Mouse (Mus musculus) stomach, postnatal 0 days (tissue): ENCODE results near the gene Aig1. TPM values are rescaled to one million over a fixed set of nuclear protein-coding genes. Genes with fewer than 3 reads are reported as not detected.

Experiments
- ATAC-seq: fragments of 200-750 bp; cut with Nextera tagmentation; 2 replicates; pipeline ENCODE4 v1.8.0; 2017; ENCODE audit not compliant: low FRiP score, low TSS enrichment
- DNase-seq: peaks from one replicate; pipeline ENCODE4 v3.0.0-alpha.2; 2016; ENCODE audit warnings: low spot score
- H3K27ac ChIP-seq: fragments of 300-500 bp; sonication (generic); replicated peaks from 2 replicates; pipeline ENCODE4 v1.5.1; 2014; ENCODE audit warnings: mild to moderate bottlenecking, control low read depth
- H3K27me3 ChIP-seq: fragments of 300-500 bp; sonication (generic); 2 replicates; pipeline ENCODE4 v1.6.1; 2014; ENCODE audit warnings: low read length; ENCODE audit not compliant: control insufficient read depth, insufficient read depth
- H3K36me3 ChIP-seq: fragments of 300-500 bp; sonication (generic); 2 replicates; pipeline ENCODE4 v1.6.1; 2014; ENCODE audit warnings: low read length, mixed read lengths; ENCODE audit not compliant: control insufficient read depth, insufficient read depth
- H3K4me1 ChIP-seq: fragments of 300-500 bp; sonication (generic); replicated peaks from 2 replicates; pipeline ENCODE4 v1.6.1; 2014; ENCODE audit warnings: antibody characterized with exemption; ENCODE audit not compliant: control insufficient read depth, insufficient read depth
- H3K4me2 ChIP-seq: fragments of 300-500 bp; sonication (generic); replicated peaks from 2 replicates; pipeline ENCODE4 v1.6.1; 2014; ENCODE audit warnings: low read depth, mild to moderate bottlenecking, control low read depth, moderate library complexity
- H3K4me3 ChIP-seq: fragments of 300-500 bp; sonication (generic); 2 replicates; pipeline ENCODE4 v1.5.1; 2014; ENCODE audit warnings: low read depth, low read length, control low read depth
- H3K9ac ChIP-seq: fragments of 300-500 bp; sonication (generic); 2 replicates; pipeline ENCODE4 v1.6.1; 2014; ENCODE audit warnings: mild to moderate bottlenecking, low read length, control low read depth, mixed read lengths
- H3K9me3 ChIP-seq: fragments of 300-500 bp; sonication (generic); 2 replicates; pipeline ENCODE4 v1.6.1; 2016; ENCODE audit warnings: low read length; ENCODE audit not compliant: control insufficient read depth
- CTCF ChIP-seq: IDR thresholded peaks from 2 replicates; pipeline ENCODE4 v1.5.1; 2016; ENCODE audit warnings: antibody characterized with exemption, low read depth, mild to moderate bottlenecking, moderate library complexity
- EP300 ChIP-seq: optimal IDR thresholded peaks from 2 replicates; pipeline ENCODE3; 2016; ENCODE audit warnings: antibody characterized with exemption
- WGBS: fragments of 180-500 bp; shearing (Covaris S2); extraction: QIAGEN DNeasy Blood & Tissue Kit; methylation state at CpG from one replicate; pipeline ENCODE4 v1.1.7; 2014; 5-methylcytosine and 5-hydroxymethylcytosine counted together
- polyA plus RNA-seq: library from polyadenylated mRNA; unstranded; fragments of >200 nt; fragmentation: Nextera tagmentation; extraction: Ambion mirVana; gene quantifications from 2 replicates; pipeline ENCODE4 v1.2.1, GENCODE M21; 2015

Gene Aig1
- polyA plus RNA-seq, 1 experiment from 2014 or later = 33.3 TPM

- no peak for ATAC-seq
- no peak overlapping the region for H3K27ac ChIP-seq
- H3K9me3 ChIP-seq = no peaks in the 10 kb centered on the region
- WGBS = 44% methylated on average over 7 of the region's 7 CpGs
- H3K4me2 ChIP-seq = no peak overlapping the region
- no peak overlapping the region for H3K9ac ChIP-seq
- no peaks in the 10 kb centered on the region for H3K4me1 ChIP-seq
- H3K4me3 ChIP-seq = no peak overlapping the region
- no peaks in the 10 kb centered on the region for H3K36me3 ChIP-seq
- TF ChIP-seq EP300 = no peak
- TF ChIP-seq CTCF = no peak
- DNase-seq = no peak
- no peaks in the 10 kb centered on the region for H3K27me3 ChIP-seq
Observed at GRCm38 (mm10) chr10:13856438-13856837, 12.3 kb downstream of the Aig1 start.

DNA sequence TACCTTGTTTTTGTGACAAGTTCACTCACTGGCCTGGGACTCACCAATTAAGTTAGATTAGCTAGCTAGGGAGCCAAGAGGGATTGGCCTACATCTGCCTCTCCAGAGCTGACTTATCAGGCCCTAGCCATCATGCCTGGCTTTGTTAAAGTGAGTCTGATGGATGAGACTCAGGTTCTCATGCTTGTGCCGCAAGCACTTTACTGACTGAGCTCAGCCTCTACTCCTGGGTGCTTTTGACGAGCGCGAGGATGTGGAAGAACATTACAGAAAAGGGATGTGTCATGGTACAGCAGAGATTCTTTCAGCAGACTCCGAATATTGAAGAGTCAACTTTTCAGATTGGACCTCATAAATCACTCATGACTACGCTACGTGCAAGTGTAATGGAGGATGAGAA lies 12.8 kb downstream of the Aig1 start:
- DNase-seq (no peak), ATAC-seq (no peak)
- Histone ChIP-seq H3K4me1 (no peaks in the 10 kb centered on the region), H3K9me3 (no peaks in the 10 kb centered on the region), H3K4me2 (no peak overlapping the region), H3K4me3 (no peak overlapping the region), H3K36me3 (no peaks in the 10 kb centered on the region), H3K9ac (no peak overlapping the region), H3K27me3 (no peaks in the 10 kb centered on the region), H3K27ac (no peak overlapping the region)
- no peak for TF ChIP-seq CTCF
- WGBS = 71% methylated on average over 7 of the region's 7 CpGs

DNA sequence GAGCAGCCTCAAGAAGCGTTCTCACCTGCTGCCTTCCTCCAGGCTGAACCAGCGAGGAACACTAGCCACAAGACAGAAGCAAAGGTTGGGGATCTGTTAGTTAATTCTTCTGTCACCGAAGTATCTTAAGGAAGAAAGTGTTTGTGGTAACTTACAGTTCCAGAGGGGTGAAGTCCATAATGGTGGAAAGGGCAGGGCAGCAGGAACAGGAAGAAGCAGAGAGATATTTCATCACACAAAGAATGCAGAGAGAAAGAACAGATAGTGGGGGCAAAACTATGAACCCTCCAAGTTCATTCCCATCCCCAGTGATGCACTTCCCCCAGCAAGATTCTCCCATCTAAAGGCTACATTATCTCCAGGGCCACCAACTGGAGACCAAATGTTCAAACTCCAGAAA lies 13.7 kb downstream of the Aig1 start:
- Histone ChIP-seq H3K4me3 (no peak overlapping the region), H3K4me2 (no peak overlapping the region), H3K27me3 (no peaks in the 10 kb centered on the region), H3K4me1 (no peaks in the 10 kb centered on the region), H3K27ac (no peak overlapping the region), H3K36me3 (no peaks in the 10 kb centered on the region), H3K9me3 (no peaks in the 10 kb centered on the region), H3K9ac (no peak overlapping the region)
- DNase-seq (no peak), ATAC-seq (no peak)
- TF ChIP-seq EP300 = no peak
- no peak for TF ChIP-seq CTCF
- 81% methylated on average over 3 of the region's 3 CpGs for WGBS

- Histone ChIP-seq H3K4me3 (no peak overlapping the region), H3K4me2 (no peak overlapping the region), H3K9me3 (no peaks in the 10 kb centered on the region), H3K36me3 (no peaks in the 10 kb centered on the region), H3K4me1 (no peaks in the 10 kb centered on the region), H3K9ac (no peak overlapping the region), H3K27ac (no peak overlapping the region), H3K27me3 (no peaks in the 10 kb centered on the region)
- DNase-seq (no peak), ATAC-seq (no peak)
- no peak for TF ChIP-seq EP300
- no peak for TF ChIP-seq CTCF
- WGBS = 43% methylated on average over 3 of the region's 3 CpGs
Observed at GRCm38 (mm10) chr10:13850071-13850470, 18.7 kb downstream of the Aig1 start.

- no peak for ATAC-seq
- H3K9ac ChIP-seq = no peak overlapping the region
- no peak for DNase-seq
- no peaks in the 10 kb centered on the region for H3K27me3 ChIP-seq
- no peaks in the 10 kb centered on the region for H3K4me1 ChIP-seq
- H3K9me3 ChIP-seq = no peaks in the 10 kb centered on the region
- WGBS = 77% methylated on average over 2 of the region's 2 CpGs
- no peak overlapping the region for H3K4me2 ChIP-seq
- H3K36me3 ChIP-seq = no peaks in the 10 kb centered on the region
- H3K27ac ChIP-seq = no peak overlapping the region
- no peak overlapping the region for H3K4me3 ChIP-seq
- TF ChIP-seq CTCF (no peak), EP300 (no peak)
Observed at GRCm38 (mm10) chr10:13849205-13849604, 19.6 kb downstream of the Aig1 start.

GRCm38 (mm10) chr10:13844864-13845263 lies 23.9 kb downstream of the Aig1 start:
- Histone ChIP-seq H3K4me2 (no peak overlapping the region), H3K27me3 (no peaks in the 10 kb centered on the region), H3K4me3 (no peak overlapping the region), H3K9ac (no peak overlapping the region), H3K27ac (no peak overlapping the region), H3K4me1 (no peaks in the 10 kb centered on the region), H3K9me3 (no peaks in the 10 kb centered on the region), H3K36me3 (no peaks in the 10 kb centered on the region)
- WGBS = 74% methylated on average over 4 of the region's 4 CpGs
- TF ChIP-seq CTCF (no peak), EP300 (no peak)
- no peak for ATAC-seq
- no peak for DNase-seq

DNA sequence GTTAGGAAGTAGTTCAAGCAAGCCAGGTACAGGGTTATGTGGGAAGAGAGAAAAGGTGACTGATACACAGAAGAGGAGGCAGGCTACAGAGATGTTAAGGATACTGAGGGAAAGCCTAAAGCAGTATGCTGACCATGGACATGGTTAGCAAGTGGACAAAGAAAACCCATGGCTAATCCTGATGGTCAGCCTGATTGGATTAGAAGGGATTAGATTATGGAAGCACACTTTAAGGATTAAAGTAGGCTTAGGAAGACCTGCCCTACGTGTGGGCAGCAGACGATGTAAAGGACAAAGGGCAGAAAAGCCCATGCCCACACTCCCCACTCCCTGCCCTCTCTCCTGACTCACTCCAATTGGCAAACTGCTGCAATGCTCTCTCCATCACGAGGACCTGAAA lies 25.0 kb downstream of the Aig1 start:
- TF ChIP-seq CTCF = no peak
- no peak for TF ChIP-seq EP300
- WGBS = 64% methylated on average over 3 of the region's 3 CpGs
- Histone ChIP-seq H3K36me3 (no peaks in the 10 kb centered on the region), H3K4me3 (no peak overlapping the region), H3K9me3 (no peaks in the 10 kb centered on the region), H3K9ac (no peak overlapping the region), H3K4me2 (no peak overlapping the region), H3K27me3 (no peaks in the 10 kb centered on the region), H3K27ac (no peak overlapping the region), H3K4me1 (no peaks in the 10 kb centered on the region)
- ATAC-seq = no peak
- DNase-seq = no peak
